In genomic region chr11:60927264-60927663, GRCm38 (mm10) we compare ENCODE assay signal across 8 mouse cellular contexts. TPM values are rescaled to one million over a fixed set of nuclear protein-coding genes. Genes with fewer than 3 reads are reported as not detected.
DNase-seq lines count a peak whose midpoint lies in the region; ATAC-seq lines count a peak whose summit lies in the region.

No protein-coding gene starts in this region.

- peak overlapping the region; percentile 40; the same call in 1 of the 2 replicates for H3K4me2 ChIP-seq in intestine, embryonic 16.5 days (ENCODE audit: low read depth, low read length)

- H3K27ac ChIP-seq in intestine, embryonic 16.5 days (ENCODE audit: low read length): no peak overlapping the region
- peak overlapping the region; percentile 76 for H3K27ac ChIP-seq in midbrain, embryonic 10.5 days (replicated peaks)

- no peaks in the 10 kb centered on the region for H3K27me3 ChIP-seq in intestine, embryonic 16.5 days (replicated peaks; ENCODE audit: control insufficient read depth, insufficient read depth, low read length)
- H3K27me3 ChIP-seq in midbrain, embryonic 10.5 days (ENCODE audit: low read depth, poor library complexity, severe bottlenecking): no peaks in the 10 kb centered on the region; the same call in 1 of the 2 replicates

- no peaks in the 10 kb centered on the region for H3K9me3 ChIP-seq in intestine, embryonic 16.5 days (ENCODE audit: control insufficient read depth, low read length)
- H3K9me3 ChIP-seq in midbrain, embryonic 10.5 days (replicated peaks): no peaks in the 10 kb centered on the region

- no peaks in the 10 kb centered on the region for H3K36me3 ChIP-seq in intestine, embryonic 16.5 days (ENCODE audit: control insufficient read depth, insufficient read depth, low read length)
- no peaks in the 10 kb centered on the region for H3K36me3 ChIP-seq in midbrain, embryonic 10.5 days

- 0 out of 2 replicates have a peak overlapping the region, but pooled peaks have one; percentile 8 for H3K4me3 ChIP-seq in intestine, embryonic 16.5 days (ENCODE audit: low read length)
- H3K4me3 ChIP-seq in midbrain, embryonic 10.5 days: peak overlapping the region; percentile 40

- peak; percentile 89 for DNase-seq in adrenal gland, adult 2 months
- peak; percentile 90 for DNase-seq in embryo, embryonic 11.5 days (ENCODE audit: low read depth, low spot score)
- peak; percentile 74 to 87 for DNase-seq in gastrocnemius, postnatal 4 days (ENCODE audit: low spot score in 2 of 2)
- peak; percentile 90 to 96 for DNase-seq in left cerebral cortex, postnatal 25 days (ENCODE audit: low spot score in 2 of 2)
- peak; percentile 91 for DNase-seq in midbrain, embryonic 10.5 days (ENCODE audit: low spot score)
- DNase-seq in right cerebral cortex, postnatal 4 days: peak; percentile 87
- DNase-seq in yolk sac, embryonic 10.5 days (ENCODE audit: low spot score): peak; percentile 95

- peaks cover 8% of the 10 kb centered on the region for H3K4me1 ChIP-seq in intestine, embryonic 16.5 days (ENCODE audit: control insufficient read depth, insufficient read depth, low read length)
- peaks cover 29% of the 10 kb centered on the region for H3K4me1 ChIP-seq in midbrain, embryonic 10.5 days

- under 1% methylated on average over 9 of the region's 9 CpGs for WGBS in intestine, embryonic 16.5 days
- under 1% methylated on average over 9 of the region's 9 CpGs for WGBS in midbrain, embryonic 10.5 days

- H3K9ac ChIP-seq in intestine, embryonic 16.5 days (ENCODE audit: low read depth, low read length): no peak overlapping the region

- ATAC-seq in intestine, embryonic 16.5 days: peak; percentile 66

- intact Hi-C loops in left cerebral cortex, postnatal 25 days (cut with DNase I): loop anchor here (1.0 to 2.0 kb wide), 2 partner anchors 116 to 164 kb away; no protein-coding TSS in a partner anchor

RNA-seq across cellular contexts. Expression of gene Map2k3, which starts 4.6 kb away (rescaled TPM):
- 100 to 1,000 TPM in 1 of 2 experiments, 10 to 100 TPM in 1; 91.3 to 101 TPM for total RNA-seq in adrenal gland, adult 2 months (2021)
- polyA plus RNA-seq in adrenal gland, adult 2 months (2012; rRNA removed): 110 and 145 TPM in 2 replicates
- total RNA-seq in gastrocnemius, postnatal 4 days (2021): 10 to 100 TPM; 69.8 to 79.2 TPM
- polyA plus RNA-seq in intestine, embryonic 16.5 days (2015; fragmentation: Nextera tagmentation; extraction: Ambion mirVana): 172 and 174 TPM in 2 replicates
- total RNA-seq in left cerebral cortex, postnatal 25 days (2021): 10 to 100 TPM; 14.0 to 14.1 TPM
- polyA plus RNA-seq in midbrain, embryonic 10.5 days (2016; fragmentation: Nextera tagmentation; extraction: Ambion mirVana): 55.7 and 65.1 TPM in 2 replicates

RNA-seq across cellular contexts. Expression of gene Natd1, which starts 12.7 kb away (rescaled TPM):
- total RNA-seq in adrenal gland, adult 2 months (2021): 10 to 100 TPM; 17.7 to 20.1 TPM
- polyA plus RNA-seq in adrenal gland, adult 2 months (2012; rRNA removed): 38.3 and 40.9 TPM in 2 replicates
- total RNA-seq in gastrocnemius, postnatal 4 days (2021): 10 to 100 TPM; 19.8 to 25.2 TPM
- 10.8 and 13.0 TPM in 2 replicates for polyA plus RNA-seq in intestine, embryonic 16.5 days (2015; fragmentation: Nextera tagmentation; extraction: Ambion mirVana)
- 10 to 100 TPM; 10.3 to 11.1 TPM for total RNA-seq in left cerebral cortex, postnatal 25 days (2021)
- polyA plus RNA-seq in midbrain, embryonic 10.5 days (2016; fragmentation: Nextera tagmentation; extraction: Ambion mirVana): 18.0 and 26.9 TPM in 2 replicates

RNA-seq across cellular contexts. Expression of gene Tmem11, which starts 48.2 kb away (rescaled TPM):
- total RNA-seq in adrenal gland, adult 2 months (2021): 10 to 100 TPM; 37.0 to 62.2 TPM
- polyA plus RNA-seq in adrenal gland, adult 2 months (2012; rRNA removed): 74.9 and 88.3 TPM in 2 replicates
- 10 to 100 TPM; 46.3 to 50.8 TPM for total RNA-seq in gastrocnemius, postnatal 4 days (2021)
- 67.4 and 74.7 TPM in 2 replicates for polyA plus RNA-seq in intestine, embryonic 16.5 days (2015; fragmentation: Nextera tagmentation; extraction: Ambion mirVana)
- 10 to 100 TPM; 28.5 to 28.7 TPM for total RNA-seq in left cerebral cortex, postnatal 25 days (2021)
- polyA plus RNA-seq in midbrain, embryonic 10.5 days (2016; fragmentation: Nextera tagmentation; extraction: Ambion mirVana): 71.0 and 75.7 TPM in 2 replicates

Comparison
In these comparisons a context has a peak if more than half of its experiments do, and no peak if none do; other contexts are left out.
1. RNA of gene Map2k3, which starts 4.6 kb away (total RNA-seq): 91.3 to 101 TPM in adrenal gland, adult 2 months and 69.8 to 79.2 TPM in gastrocnemius, postnatal 4 days; 14.0 to 14.1 TPM in left cerebral cortex, postnatal 25 days; every median in the first group is over 4 times any median in the second.
2. Peak in every context shown above with its lines, with median percentiles within 50 percentile points of each other: DNase-seq.